In the genomic region with DNA sequence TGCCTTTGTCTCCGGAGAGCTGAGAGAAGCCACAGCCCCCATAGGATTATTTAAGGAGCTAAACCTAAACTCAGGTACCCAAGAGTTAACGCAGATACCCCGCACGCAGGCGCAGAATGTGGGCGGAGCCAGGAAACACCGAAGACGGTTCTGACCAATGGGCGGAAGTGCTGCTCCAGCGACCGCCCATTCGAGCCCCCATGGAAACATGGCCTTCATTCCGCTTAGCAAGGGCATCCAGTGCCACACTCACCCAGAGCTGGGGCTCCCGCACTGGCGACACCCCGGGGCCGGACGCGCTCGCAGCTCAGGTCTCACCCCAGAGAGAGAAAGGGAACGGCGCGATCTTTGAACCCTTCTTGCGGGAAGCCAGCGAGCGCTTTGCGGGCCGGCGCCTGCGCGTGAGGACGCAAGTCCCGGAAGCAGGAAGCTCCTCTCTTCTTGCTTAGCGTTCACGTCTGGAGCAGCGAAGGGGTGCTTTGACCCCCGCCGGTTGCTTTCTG, we compare ENCODE assay signal across 1 mouse cellular context.
TF ChIP-seq lines count a peak whose summit lies in the region.

A gene (minus strand): TSS at position 390 of the 503 bp plus-strand sequence.

TF ChIP-seq in MEL, 35 proteins besides CTCF, POLR2A, EP300 and RAD21 (continued from another document):
- TF ChIP-seq MYB (IDR thresholded peaks at IDR 0.05; ENCODE audit: low read depth, low read length) (no peak), MEF2A (IDR thresholded peaks at IDR 0.05; ENCODE audit: extremely low read depth, insufficient replicate concordance, low read depth, low read length, poor library complexity, severe bottlenecking) (no peak), MYC (IDR thresholded peaks at IDR 0.05; ENCODE audit: low read depth, low read length) (0 out of 2 replicates have a peak, but pooled peaks have one; percentile 64), ETS1 (IDR thresholded peaks at IDR 0.05; ENCODE audit: low read depth, low read length) (no peak), MXI1 (IDR thresholded peaks at IDR 0.05; ENCODE audit: low read depth, low read length) (peak; percentile 34), USF1 (IDR thresholded peaks at IDR 0.05; ENCODE audit: low read depth, low read length) (no peak), ZKSCAN1 (IDR thresholded peaks at IDR 0.05; ENCODE audit: low read depth, low read length) (no peak), CHD2 (IDR thresholded peaks at IDR 0.05; ENCODE audit: low read length) (no peak), CHD1 (IDR thresholded peaks at IDR 0.05; ENCODE audit: low read depth, low read length) (no peak), TBP (IDR thresholded peaks at IDR 0.05; ENCODE audit: low read depth, low read length) (peak; percentile 87)
